Mouse (Mus musculus) B cell, adult (primary cell): ENCODE data around the gene Nxnl1. TPM values are rescaled to one million over a fixed set of nuclear protein-coding genes. Genes with fewer than 3 reads are reported as not detected.

Source experiments
- total RNA-seq: library from RNA; stranded (reverse); gene quantifications from 4 replicates; pipeline ENCODE4 v1.2.4, GENCODE M21; 2023; ENCODE audit not compliant: inconsistent age

The Nxnl1 gene
- not detected in 4 replicates for total RNA-seq

GRCm38 (mm10) chr8:71566501-71566900 lies at the start of gene Nxnl1:
Gene Nxnl1 (minus strand): TSS chr8:71566601.

GRCm38 (mm10) chr8:71610822-71611651 lies 44.6 kb upstream of the Nxnl1 start, which contains the start of gene Colgalt1:
Gene Colgalt1 (plus strand): TSS chr8:71610998.

GRCm38 (mm10) chr8:71597451-71597850 lies 31.1 kb upstream of the Nxnl1 start, which contains the start of gene Fam129c:
Gene Fam129c (plus strand): TSS chr8:71597648.

GRCm38 (mm10) chr8:71591471-71592373 lies 25.3 kb upstream of the Nxnl1 start, which contains the start of gene Pgls:
Gene Pgls (plus strand): TSS chr8:71592176.

GRCm38 (mm10) chr8:71568387-71568937 lies 2.1 kb upstream of the Nxnl1 start, which contains the start of gene Slc27a1:
Gene Slc27a1 (plus strand): TSS chr8:71568882.

GRCm38 (mm10) chr8:71558071-71558957 lies 8.1 kb downstream of the Nxnl1 start, which contains the start of gene Tmem221:
Gene Tmem221 (minus strand): TSS chr8:71558871.

GRCm38 (mm10) chr8:71542632-71543343 lies 23.6 kb downstream of the Nxnl1 start, which contains the start of gene Mvb12a:
Gene Mvb12a (plus strand): TSS chr8:71542922.

GRCm38 (mm10) chr8:71537028-71537867 lies 29.2 kb downstream of the Nxnl1 start, which contains the start of gene Bst2:
Gene Bst2 (minus strand): TSS chr8:71537456.

GRCm38 (mm10) chr8:71525226-71526050 lies 41.0 kb downstream of the Nxnl1 start, which contains the start of gene Ccdc194:
Gene Ccdc194 (minus strand): TSS chr8:71525711.

GRCm38 (mm10) chr8:71511644-71512043 lies 54.8 kb downstream of the Nxnl1 start, which contains the start of gene Plvap:
Gene Plvap (minus strand): TSS chr8:71511752.

Other genes with a start within 250 kb of the Nxnl1 start
- 265 to 295 TPM (median 283 TPM) in 4 replicates for gene Use1, start 199.8 kb downstream of the Nxnl1 start, total RNA-seq
- gene Ocel1, start 195.3 kb downstream of the Nxnl1 start, total RNA-seq = 21.2 to 27.1 TPM (median 23.5 TPM) in 4 replicates
- gene Nr2f6, start 184.6 kb downstream of the Nxnl1 start, total RNA-seq = 10.3 to 12.4 TPM (median 11.7 TPM) in 4 replicates
- not detected in 4 replicates for gene Ushbp1, start 170.8 kb downstream of the Nxnl1 start, total RNA-seq
- 93.2 to 107 TPM (median 93.8 TPM) in 4 replicates for gene Babam1, start 169.7 kb downstream of the Nxnl1 start, total RNA-seq
- 0.51 to 1.4 TPM (median 0.61 TPM) in 4 replicates for gene Ankle1, start 160.6 kb downstream of the Nxnl1 start, total RNA-seq
- 11.1 to 13.1 TPM (median 12.5 TPM) in 4 replicates for gene Abhd8, start 102.9 kb downstream of the Nxnl1 start, total RNA-seq
- gene Mrpl34, start 101.6 kb downstream of the Nxnl1 start, total RNA-seq = 34.7 to 38.7 TPM (median 35.8 TPM) in 4 replicates
- gene Dda1, start 97.4 kb downstream of the Nxnl1 start, total RNA-seq = 99.3 to 111 TPM (median 106 TPM) in 4 replicates
- gene Ano8, start 80.6 kb downstream of the Nxnl1 start, total RNA-seq = 12.1 to 14.8 TPM (median 13.7 TPM) in 4 replicates
- gene Gtpbp3, start 78.5 kb downstream of the Nxnl1 start, total RNA-seq = 17.1 to 21.2 TPM (median 18.4 TPM) in 4 replicates
- 0.45 TPM in 1 of 4 replicates, not detected in the others for gene Plvap, start 54.8 kb downstream of the Nxnl1 start, total RNA-seq
- not detected in 4 replicates for gene Ccdc194, start 40.9 kb downstream of the Nxnl1 start, total RNA-seq
- 23.8 to 37.9 TPM (median 34.7 TPM) in 4 replicates for gene Bst2, start 29.1 kb downstream of the Nxnl1 start, total RNA-seq
- 36.5 to 54.6 TPM (median 44.8 TPM) in 4 replicates for gene Mvb12a, start 23.7 kb downstream of the Nxnl1 start, total RNA-seq
- gene Tmem221, start 7.7 kb downstream of the Nxnl1 start, total RNA-seq = 0.33 TPM in 1 of 4 replicates, not detected in the others
- gene Slc27a1, start 2.3 kb upstream of the Nxnl1 start, total RNA-seq = 8.2 to 9.1 TPM (median 8.7 TPM) in 4 replicates
- 99.2 to 122 TPM (median 101 TPM) in 4 replicates for gene Pgls, start 25.6 kb upstream of the Nxnl1 start, total RNA-seq
- gene Fam129c, start 31.0 kb upstream of the Nxnl1 start, total RNA-seq = 115 to 183 TPM (median 158 TPM) in 4 replicates
- gene Colgalt1, start 44.4 kb upstream of the Nxnl1 start, total RNA-seq = 104 to 126 TPM (median 116 TPM) in 4 replicates
- gene Unc13a, start 105.2 kb upstream of the Nxnl1 start, total RNA-seq = 0.54 to 0.64 TPM (median 0.60 TPM) in 3 of 4 replicates, not detected in the other
- gene Jak3, start 109.7 kb upstream of the Nxnl1 start, total RNA-seq = 79.6 to 88.3 TPM (median 85.0 TPM) in 4 replicates
- gene Insl3, start 122.6 kb upstream of the Nxnl1 start, total RNA-seq = 33.1 to 38.9 TPM (median 35.9 TPM) in 4 replicates
- gene B3gnt3, start 135.2 kb upstream of the Nxnl1 start, total RNA-seq = 0.54 to 0.93 TPM (median 0.59 TPM) in 4 replicates
- gene Fcho1, start 159.1 kb upstream of the Nxnl1 start, total RNA-seq = 168 to 193 TPM (median 180 TPM) in 4 replicates